Mouse (Mus musculus) lung, embryonic 15.5 days (tissue): Measurements from ENCODE around the gene Rrp1. TPM values are rescaled to one million over a fixed set of nuclear protein-coding genes. Genes with fewer than 3 reads are reported as not detected.

Experiments
- ATAC-seq: fragments of 200-750 bp; cut with Nextera tagmentation; 2 replicates; pipeline ENCODE4 v1.8.0; 2017; ENCODE audit warnings: moderate number of reproducible peaks, borderline replicate concordance; ENCODE audit not compliant: low FRiP score, low TSS enrichment; ENCODE audit errors: extremely low read depth
- H3K27ac ChIP-seq: fragments of 300-500 bp; sonication (generic); 2 replicates; pipeline ENCODE4 v1.5.1; 2015; ENCODE audit warnings: moderate library complexity, mild to moderate bottlenecking, inconsistent platforms
- H3K27me3 ChIP-seq: fragments of 300-500 bp; sonication (generic); 2 replicates; pipeline ENCODE4 v1.6.1; 2015; ENCODE audit warnings: inconsistent platforms
- H3K36me3 ChIP-seq: fragments of 300-500 bp; sonication (generic); 2 replicates; pipeline ENCODE4 v1.6.1; 2015; ENCODE audit warnings: inconsistent platforms
- H3K4me1 ChIP-seq: fragments of 300-500 bp; sonication (generic); 2 replicates; pipeline ENCODE4 v1.6.1; 2015; ENCODE audit warnings: inconsistent platforms
- H3K4me2 ChIP-seq: fragments of 300-500 bp; sonication (generic); 2 replicates; pipeline ENCODE4 v1.6.1; 2015; ENCODE audit warnings: inconsistent platforms, mild to moderate bottlenecking, moderate library complexity
- H3K4me3 ChIP-seq: fragments of 300-500 bp; sonication (generic); 2 replicates; pipeline ENCODE4 v1.5.1; 2015; ENCODE audit warnings: mild to moderate bottlenecking, inconsistent platforms
- H3K9ac ChIP-seq: fragments of 300-500 bp; sonication (generic); 2 replicates; pipeline ENCODE4 v1.6.1; 2015; ENCODE audit warnings: inconsistent platforms
- H3K9me3 ChIP-seq: fragments of 300-500 bp; sonication (generic); 2 replicates; pipeline ENCODE4 v1.6.1; 2016; ENCODE audit warnings: inconsistent platforms
- WGBS: fragments of 180-500 bp; shearing (Covaris S2); methylation state at CpG from one replicate; pipeline ENCODE4 v1.1.7; 2015; 5-methylcytosine and 5-hydroxymethylcytosine counted together
- polyA plus RNA-seq: library from polyadenylated mRNA; unstranded; fragments of >200 nt; fragmentation: Nextera tagmentation; extraction: Ambion mirVana; gene quantifications from 2 replicates; pipeline ENCODE4 v1.2.1, GENCODE M21; 2015

Gene Rrp1
- polyA plus RNA-seq: 278 and 284 TPM in 2 replicates

GRCm38 (mm10) chr10:78412319-78413151 lies at the start of gene Rrp1:
TSS of gene Rrp1 (minus strand) at chr10:78413043.
- Histone ChIP-seq H3K9me3 (no peaks in the 10 kb centered on the region), H3K27ac (peak within 1 kb of the TSS; percentile 88), H3K4me3 (peak within 1 kb of the TSS; percentile 97), H3K4me2 (peak within 1 kb of the TSS; percentile 86), H3K27me3 (no peaks in the 10 kb centered on the region), H3K9ac (peak within 1 kb of the TSS; percentile 84), H3K36me3 (peaks cover 33% of the 10 kb centered on the region), H3K4me1 (peaks cover 18% of the 10 kb centered on the region)
- WGBS: under 1% methylated on average over 70 of the region's 70 CpGs
- ATAC-seq: peak; percentile 94

GRCm38 (mm10) chr10:78461767-78462166 lies 48.9 kb upstream of the Rrp1 start:
- Histone ChIP-seq H3K27me3 (no peaks in the 10 kb centered on the region), H3K4me1 (peaks cover 28% of the 10 kb centered on the region), H3K9me3 (no peaks in the 10 kb centered on the region), H3K36me3 (no peaks in the 10 kb centered on the region), H3K4me3 (no peak overlapping the region), H3K27ac (no peak overlapping the region), H3K9ac (no peak overlapping the region), H3K4me2 (no peak overlapping the region)
- 73% methylated on average over 4 of the region's 4 CpGs for WGBS
- no peak for ATAC-seq

- peaks cover 30% of the 10 kb centered on the region for H3K4me1 ChIP-seq
- no peak for ATAC-seq
- no peaks in the 10 kb centered on the region for H3K36me3 ChIP-seq
- no peak overlapping the region for H3K4me2 ChIP-seq
- no peak overlapping the region for H3K27ac ChIP-seq
- no peaks in the 10 kb centered on the region for H3K27me3 ChIP-seq
- WGBS: 13% methylated on average over 5 of the region's 5 CpGs
- H3K9ac ChIP-seq: no peak overlapping the region
- H3K4me3 ChIP-seq: no peak overlapping the region
- H3K9me3 ChIP-seq: no peaks in the 10 kb centered on the region
Measured at GRCm38 (mm10) chr10:78460463-78460862, 47.6 kb upstream of the Rrp1 start.

GRCm38 (mm10) chr10:78458348-78459111 lies 45.7 kb upstream of the Rrp1 start:
- H3K27me3 ChIP-seq: no peaks in the 10 kb centered on the region
- H3K9me3 ChIP-seq: no peaks in the 10 kb centered on the region
- H3K27ac ChIP-seq: no peak overlapping the region
- no peak overlapping the region for H3K9ac ChIP-seq
- H3K4me3 ChIP-seq: no peak overlapping the region
- ATAC-seq: peak; percentile 37; the same call in 1 of the 2 replicates
- 40% methylated on average over 5 of the region's 5 CpGs for WGBS
- peaks cover 23% of the 10 kb centered on the region for H3K4me1 ChIP-seq
- no peaks in the 10 kb centered on the region for H3K36me3 ChIP-seq
- no peak overlapping the region for H3K4me2 ChIP-seq

- no peak overlapping the region for H3K27ac ChIP-seq
Measured at GRCm38 (mm10) chr10:78457495-78458347, 44.9 kb upstream of the Rrp1 start.

GRCm38 (mm10) chr10:78456696-78457095 lies 43.9 kb upstream of the Rrp1 start:
- ATAC-seq: no peak
- WGBS: 70% methylated on average over 13 of the region's 13 CpGs
- Histone ChIP-seq H3K4me2 (no peak overlapping the region), H3K4me3 (no peak overlapping the region), H3K27me3 (no peaks in the 10 kb centered on the region), H3K4me1 (peaks cover 22% of the 10 kb centered on the region), H3K9ac (no peak overlapping the region), H3K36me3 (no peaks in the 10 kb centered on the region), H3K9me3 (no peaks in the 10 kb centered on the region), H3K27ac (no peak overlapping the region)

More at GRCm38 (mm10) chr10:78457495-78458347, 44.9 kb upstream of the Rrp1 start:
- no peaks in the 10 kb centered on the region for H3K27me3 ChIP-seq
- H3K4me3 ChIP-seq: no peak overlapping the region
- H3K36me3 ChIP-seq: no peaks in the 10 kb centered on the region
- ATAC-seq: peak; percentile 25
- peaks cover 22% of the 10 kb centered on the region for H3K4me1 ChIP-seq
- WGBS: 20% methylated on average over 10 of the region's 10 CpGs
- H3K9me3 ChIP-seq: no peaks in the 10 kb centered on the region
- H3K4me2 ChIP-seq: peak overlapping the region; percentile 39
- no peak overlapping the region for H3K9ac ChIP-seq

GRCm38 (mm10) chr10:78452641-78453040 lies 39.8 kb upstream of the Rrp1 start:
- H3K27me3 ChIP-seq: no peaks in the 10 kb centered on the region
- no peak for ATAC-seq
- 57% methylated on average over 4 of the region's 4 CpGs for WGBS
- no peak overlapping the region for H3K4me3 ChIP-seq
- no peak overlapping the region for H3K4me2 ChIP-seq
- H3K4me1 ChIP-seq: 0 out of 2 replicates have a peak, but pooled peaks cover 2% of the 10 kb centered on the region
- no peak overlapping the region for H3K27ac ChIP-seq
- peaks cover 5% of the 10 kb centered on the region; the same call in 1 of the 2 replicates for H3K36me3 ChIP-seq
- no peak overlapping the region for H3K9ac ChIP-seq
- H3K9me3 ChIP-seq: no peaks in the 10 kb centered on the region

DNA sequence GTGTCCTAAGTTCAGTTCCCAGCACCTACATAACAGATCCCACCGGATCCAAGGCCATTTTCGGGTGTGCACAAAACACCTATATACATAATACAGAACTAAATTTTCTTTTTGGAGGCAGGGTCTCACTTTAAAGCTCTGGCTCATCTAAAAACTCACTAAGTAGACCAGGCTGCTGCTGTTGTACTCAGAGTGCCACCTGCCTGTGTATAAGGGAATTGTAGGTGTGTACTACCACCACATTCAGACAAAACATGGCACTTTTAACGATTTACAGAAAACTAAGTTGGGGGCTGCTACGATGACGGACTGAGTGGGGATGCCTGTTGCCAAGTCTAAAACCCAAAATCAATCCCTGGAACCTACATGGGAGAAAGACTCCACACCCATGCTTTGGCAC lies 37.9 kb upstream of the Rrp1 start:
- H3K36me3 ChIP-seq: peaks cover 5% of the 10 kb centered on the region; the same call in 1 of the 2 replicates
- WGBS: 92% methylated on average over 5 of the region's 5 CpGs
- no peak for ATAC-seq
- H3K27ac ChIP-seq: no peak overlapping the region
- H3K9ac ChIP-seq: no peak overlapping the region
- H3K4me2 ChIP-seq: no peak overlapping the region
- no peaks in the 10 kb centered on the region for H3K4me1 ChIP-seq
- H3K9me3 ChIP-seq: no peaks in the 10 kb centered on the region
- no peak overlapping the region for H3K4me3 ChIP-seq
- H3K27me3 ChIP-seq: no peaks in the 10 kb centered on the region

DNA sequence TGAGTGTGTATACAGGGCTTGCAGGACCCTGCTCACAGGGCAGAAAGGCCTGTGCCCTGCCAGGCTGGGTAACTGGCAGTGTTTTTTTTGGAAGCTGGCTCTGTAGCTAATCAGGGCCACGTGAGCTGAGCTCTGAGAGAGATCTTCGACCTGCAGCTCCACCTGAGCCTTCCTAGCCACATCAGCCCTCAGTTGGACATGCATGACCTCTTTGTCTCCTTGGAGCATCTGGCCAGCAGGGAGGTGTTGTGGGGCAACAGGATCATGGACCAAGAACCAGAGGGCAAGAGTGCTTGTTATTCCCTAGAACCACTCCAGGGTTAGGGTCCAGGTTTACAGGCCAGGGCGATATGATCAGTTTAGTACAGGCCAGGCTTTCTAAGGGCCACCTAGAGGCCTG lies 34.6 kb upstream of the Rrp1 start:
- ATAC-seq: no peak
- Histone ChIP-seq H3K9me3 (no peaks in the 10 kb centered on the region), H3K9ac (no peak overlapping the region), H3K4me2 (no peak overlapping the region), H3K4me3 (no peak overlapping the region), H3K27me3 (no peaks in the 10 kb centered on the region), H3K36me3 (peaks cover 5% of the 10 kb centered on the region; the same call in 1 of the 2 replicates), H3K4me1 (no peaks in the 10 kb centered on the region), H3K27ac (no peak overlapping the region)
- 86% methylated on average over 3 of the region's 3 CpGs for WGBS

GRCm38 (mm10) chr10:78446195-78446594 lies 33.4 kb upstream of the Rrp1 start:
- no peak overlapping the region for H3K27ac ChIP-seq
- H3K27me3 ChIP-seq: no peaks in the 10 kb centered on the region
- no peaks in the 10 kb centered on the region for H3K4me1 ChIP-seq
- peaks cover 5% of the 10 kb centered on the region; the same call in 1 of the 2 replicates for H3K36me3 ChIP-seq
- H3K4me2 ChIP-seq: no peak overlapping the region
- no peak overlapping the region for H3K4me3 ChIP-seq
- 87% methylated on average over 3 of the region's 3 CpGs for WGBS
- no peaks in the 10 kb centered on the region for H3K9me3 ChIP-seq
- H3K9ac ChIP-seq: no peak overlapping the region
- no peak for ATAC-seq

- 85% methylated on average over 3 of the region's 3 CpGs for whole genome bisulfite sequencing
- H3K4me1 ChIP-seq: no peaks in the 10 kb centered on the region
- H3K9me3 ChIP-seq: no peaks in the 10 kb centered on the region
- no peak overlapping the region for H3K27ac ChIP-seq
- no peak overlapping the region for H3K4me3 ChIP-seq
- no peak overlapping the region for H3K9ac ChIP-seq
- H3K27me3 ChIP-seq: no peaks in the 10 kb centered on the region
- H3K4me2 ChIP-seq: no peak overlapping the region
- no peak for ATAC-seq
- no peaks in the 10 kb centered on the region for H3K36me3 ChIP-seq
Measured at GRCm38 (mm10) chr10:78442292-78442691, 29.4 kb upstream of the Rrp1 start.
